In the genomic region with DNA sequence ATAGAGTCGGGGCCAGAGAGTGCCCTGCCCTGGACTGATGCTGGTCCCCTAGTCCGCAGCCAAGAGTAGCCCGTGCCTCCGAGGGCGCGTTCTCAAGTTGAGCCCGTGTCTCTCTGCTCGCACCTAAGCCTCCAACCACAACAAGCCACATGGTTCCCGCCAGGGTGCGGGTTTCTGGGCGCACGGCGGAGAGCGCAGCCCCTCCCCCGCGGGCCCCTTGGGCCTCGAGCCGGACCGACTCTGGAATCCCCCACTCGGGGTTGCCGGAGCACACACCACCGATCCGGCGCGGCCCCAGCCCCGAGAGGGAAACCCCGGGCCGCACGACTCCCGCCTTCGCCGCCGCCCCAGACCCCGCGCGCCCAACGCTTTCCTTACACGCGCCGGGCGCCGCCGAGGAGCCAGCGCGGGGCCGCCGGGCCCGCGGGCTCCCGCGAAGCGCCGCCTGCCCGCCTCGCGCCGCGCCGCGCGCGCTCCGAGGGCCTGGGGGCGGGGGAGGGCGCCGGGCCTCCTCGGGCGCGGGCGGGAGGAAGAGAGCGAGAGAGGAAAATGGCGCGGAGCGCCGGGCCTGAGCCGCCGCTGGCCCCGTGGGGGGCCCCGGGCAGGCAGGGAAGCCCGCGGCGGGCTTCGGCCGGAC, we compare ENCODE assay signal across 8 mouse cellular contexts. TPM values are rescaled to one million over a fixed set of nuclear protein-coding genes. Genes with fewer than 3 reads are reported as not detected.
DNase-seq lines count a peak whose midpoint lies in the region; ATAC-seq and TF ChIP-seq lines count a peak whose summit lies in the region.

No protein-coding gene starts in this region.

- TF ChIP-seq POLR2A in testis, adult 2 months (IDR thresholded peaks at IDR 0.05; ENCODE audit: control insufficient read depth, low read depth, low read length): no peak; the same call in 1 of the 2 replicates

- no peak for TF ChIP-seq CTCF in liver, postnatal 0 days (IDR thresholded peaks at IDR 0.05; ENCODE audit: low read depth)
- no peak for TF ChIP-seq CTCF in testis, adult 2 months (IDR thresholded peaks at IDR 0.05; ENCODE audit: control insufficient read depth, insufficient read depth, insufficient replicate concordance, low read depth, low read length)

- peak; percentile 66 for ATAC-seq in heart, embryonic 14.5 days (ENCODE audit: insufficient number of reproducible peaks, insufficient read depth, low FRiP score, low read depth)
- peak; percentile 78 for ATAC-seq in liver, postnatal 0 days
- peak; percentile 77 for ATAC-seq in neural tube, embryonic 12.5 days (ENCODE audit: low FRiP score, low read depth)

- H3K4me1 ChIP-seq in erythroblast, embryonic 14.5 days (ENCODE audit: control insufficient read depth): peaks cover 39% of the 10 kb centered on the region
- H3K4me1 ChIP-seq in heart, embryonic 14.5 days (ENCODE audit: control insufficient read depth in 2 of 2, insufficient read depth in 2 of 2, low read length in 2 of 2): peaks cover 3 to 11% of the 10 kb centered on the region in 2 experiments; a peak in 2 of 4 replicates
- peaks cover 10% of the 10 kb centered on the region for H3K4me1 ChIP-seq in liver, postnatal 0 days (ENCODE audit: insufficient read depth)
- H3K4me1 ChIP-seq in neural tube, embryonic 12.5 days: peaks cover 9% of the 10 kb centered on the region; the same call in 1 of the 2 replicates
- H3K4me1 ChIP-seq in testis, adult 2 months (ENCODE audit: control insufficient read depth, insufficient read depth, low read length): peaks cover 8% of the 10 kb centered on the region; the same call in 1 of the 2 replicates

- H3K27ac ChIP-seq in heart, embryonic 14.5 days (replicated peaks in 1 of 2; ENCODE audit: control insufficient read depth in 1 of 2, insufficient read depth in 1 of 2, low read depth in 2 of 2, low read length in 2 of 2): peak overlapping the region; percentile 97 to 100
- peak overlapping the region; percentile 99 for H3K27ac ChIP-seq in liver, postnatal 0 days (ENCODE audit: low read depth)
- peak overlapping the region; percentile 99 for H3K27ac ChIP-seq in neural tube, embryonic 12.5 days
- H3K27ac ChIP-seq in testis, adult 2 months (ENCODE audit: control insufficient read depth, insufficient read depth, low read depth, low read length): peak overlapping the region; percentile 98

- H3K27me3 ChIP-seq in erythroblast, embryonic 14.5 days (ENCODE audit: control insufficient read depth): no peaks in the 10 kb centered on the region
- H3K27me3 ChIP-seq in heart, embryonic 14.5 days (ENCODE audit: control insufficient read depth, insufficient read depth, low read length): no peaks in the 10 kb centered on the region
- H3K27me3 ChIP-seq in liver, postnatal 0 days (ENCODE audit: insufficient read depth, low read length): no peaks in the 10 kb centered on the region
- no peaks in the 10 kb centered on the region for H3K27me3 ChIP-seq in neural tube, embryonic 12.5 days (replicated peaks)
- no peaks in the 10 kb centered on the region for H3K27me3 ChIP-seq in testis, adult 2 months (ENCODE audit: control insufficient read depth, insufficient read depth, low read length)

- under 1% methylated on average over 59 of the region's 84 CpGs for WGBS in heart, embryonic 14.5 days
- under 1% methylated on average over 42 of the region's 84 CpGs for WGBS in liver, postnatal 0 days (ENCODE audit: insufficient replicate concordance)
- under 1% methylated on average over 82 of the region's 84 CpGs for WGBS in neural tube, embryonic 12.5 days

- peak overlapping the region; percentile 98 for H3K9ac ChIP-seq in heart, embryonic 14.5 days (ENCODE audit: low read length)
- peak overlapping the region; percentile 96 for H3K9ac ChIP-seq in liver, postnatal 0 days (replicated peaks)
- H3K9ac ChIP-seq in neural tube, embryonic 12.5 days: peak overlapping the region; percentile 92

- no peak for TF ChIP-seq EP300 in liver, postnatal 0 days (IDR thresholded peaks at IDR 0.05; ENCODE audit: low read depth)

- H3K4me2 ChIP-seq in heart, embryonic 14.5 days (ENCODE audit: low read length): peak overlapping the region; percentile 90
- peak overlapping the region; percentile 78 for H3K4me2 ChIP-seq in liver, postnatal 0 days (ENCODE audit: low read depth, low read length)
- peak overlapping the region; percentile 70 for H3K4me2 ChIP-seq in neural tube, embryonic 12.5 days (replicated peaks)

- no peaks in the 10 kb centered on the region for H3K9me3 ChIP-seq in erythroblast, embryonic 14.5 days (ENCODE audit: control insufficient read depth, low read length)
- H3K9me3 ChIP-seq in heart, embryonic 14.5 days (ENCODE audit: control insufficient read depth, low read length): no peaks in the 10 kb centered on the region
- H3K9me3 ChIP-seq in liver, postnatal 0 days (ENCODE audit: low read length): no peaks in the 10 kb centered on the region
- no peaks in the 10 kb centered on the region for H3K9me3 ChIP-seq in neural tube, embryonic 12.5 days

- peak; percentile 56 to 60 for DNase-seq in CD8-positive naive resting alpha-beta T cell, adult 2 months (ENCODE audit: low read depth in 2 of 2, low spot score in 2 of 2)
- peak; percentile 81 for DNase-seq in brain, adult 2 months (ENCODE audit: low read depth, low spot score)
- DNase-seq in kidney, postnatal 10 days: peak; percentile 83
- DNase-seq in liver, postnatal 0 days: peak; percentile 75

- H3K4me3 ChIP-seq in erythroblast, embryonic 14.5 days (replicated peaks): peak overlapping the region; percentile 74
- H3K4me3 ChIP-seq in heart, embryonic 14.5 days (ENCODE audit: control insufficient read depth in 1 of 2, insufficient read depth in 1 of 2, low read depth in 1 of 2, low read length in 2 of 2): peak overlapping the region; percentile 64 to 96
- peak overlapping the region; percentile 86 for H3K4me3 ChIP-seq in liver, postnatal 0 days (ENCODE audit: low read depth, low read length)
- peak overlapping the region; percentile 96 for H3K4me3 ChIP-seq in neural tube, embryonic 12.5 days
- peak overlapping the region; percentile 94 for H3K4me3 ChIP-seq in testis, adult 2 months (ENCODE audit: control insufficient read depth, low read depth, low read length)

- H3K36me3 ChIP-seq in erythroblast, embryonic 14.5 days (ENCODE audit: control insufficient read depth): peaks cover 40% of the 10 kb centered on the region
- peaks cover 33% of the 10 kb centered on the region for H3K36me3 ChIP-seq in heart, embryonic 14.5 days (ENCODE audit: control insufficient read depth, insufficient read depth, low read length)
- H3K36me3 ChIP-seq in liver, postnatal 0 days (replicated peaks; ENCODE audit: insufficient read depth, low read length): peaks cover 32% of the 10 kb centered on the region
- H3K36me3 ChIP-seq in neural tube, embryonic 12.5 days: peaks cover 26% of the 10 kb centered on the region
- no peaks in the 10 kb centered on the region; the same call in 1 of the 2 replicates for H3K36me3 ChIP-seq in testis, adult 2 months (ENCODE audit: control insufficient read depth, insufficient read depth, low read length)

RNA-seq across cellular contexts. Expression of gene Sumo2, which starts 0.6 kb away (rescaled TPM):
- 31.3 and 32.9 TPM in 2 replicates for polyA plus RNA-seq in erythroblast, embryonic 14.5 days (2012)
- polyA plus RNA-seq in heart, embryonic 14.5 days (2014; fragmentation: Nextera tagmentation; extraction: Ambion mirVana): 600 and 636 TPM in 2 replicates
- polyA plus RNA-seq in liver, postnatal 0 days (2015; fragmentation: Nextera tagmentation; extraction: Ambion mirVana): 281 and 283 TPM in 2 replicates
- 1,184 and 1,219 TPM in 2 replicates for polyA plus RNA-seq in neural tube, embryonic 12.5 days (2016; fragmentation: Nextera tagmentation; extraction: Ambion mirVana)
- 50.6 and 72.2 TPM in 2 replicates for polyA plus RNA-seq in testis, adult 2 months (2012; rRNA removed)

RNA-seq across cellular contexts. Expression of gene Jpt1, which starts 21.3 kb away (rescaled TPM):
- 82.3 and 86.6 TPM in 2 replicates for polyA plus RNA-seq in erythroblast, embryonic 14.5 days (2012)
- 511 and 538 TPM in 2 replicates for polyA plus RNA-seq in heart, embryonic 14.5 days (2014; fragmentation: Nextera tagmentation; extraction: Ambion mirVana)
- 114 and 117 TPM in 2 replicates for polyA plus RNA-seq in liver, postnatal 0 days (2015; fragmentation: Nextera tagmentation; extraction: Ambion mirVana)
- polyA plus RNA-seq in neural tube, embryonic 12.5 days (2016; fragmentation: Nextera tagmentation; extraction: Ambion mirVana): 999 and 1,042 TPM in 2 replicates
- 548 and 576 TPM in 2 replicates for polyA plus RNA-seq in testis, adult 2 months (2012; rRNA removed)

RNA-seq across cellular contexts. Expression of gene Nup85, which starts 28.7 kb away (rescaled TPM):
- 2.8 and 4.0 TPM in 2 replicates for polyA plus RNA-seq in erythroblast, embryonic 14.5 days (2012)
- 85.2 and 89.3 TPM in 2 replicates for polyA plus RNA-seq in heart, embryonic 14.5 days (2014; fragmentation: Nextera tagmentation; extraction: Ambion mirVana)
- polyA plus RNA-seq in liver, postnatal 0 days (2015; fragmentation: Nextera tagmentation; extraction: Ambion mirVana): 41.8 and 46.0 TPM in 2 replicates
- polyA plus RNA-seq in neural tube, embryonic 12.5 days (2016; fragmentation: Nextera tagmentation; extraction: Ambion mirVana): 141 and 143 TPM in 2 replicates
- 36.3 and 42.6 TPM in 2 replicates for polyA plus RNA-seq in testis, adult 2 months (2012; rRNA removed)

RNA-seq across cellular contexts. Expression of gene Nt5c, which starts 43.9 kb away (rescaled TPM):
- 4.8 and 6.4 TPM in 2 replicates for polyA plus RNA-seq in erythroblast, embryonic 14.5 days (2012)
- 54.5 and 56.2 TPM in 2 replicates for polyA plus RNA-seq in heart, embryonic 14.5 days (2014; fragmentation: Nextera tagmentation; extraction: Ambion mirVana)
- polyA plus RNA-seq in liver, postnatal 0 days (2015; fragmentation: Nextera tagmentation; extraction: Ambion mirVana): 46.5 and 48.3 TPM in 2 replicates
- polyA plus RNA-seq in neural tube, embryonic 12.5 days (2016; fragmentation: Nextera tagmentation; extraction: Ambion mirVana): 84.8 and 87.1 TPM in 2 replicates
- polyA plus RNA-seq in testis, adult 2 months (2012; rRNA removed): 32.4 and 34.0 TPM in 2 replicates

Comparison
In these comparisons a context has a peak if more than half of its experiments do, and no peak if none do; other contexts are left out.
1. Peak in every context shown above with its lines: DNase-seq, ATAC-seq, H3K4me3 ChIP-seq and H3K27ac ChIP-seq.